Mouse (Mus musculus) T-helper 2 cell (primary cell): Measurements from ENCODE around the gene Mlf2.

Experiments used
- in situ Hi-C: fragments of 300-600 bp; cut with MboI, MseI; formaldehyde crosslinking; loops from one replicate; pipeline ENCODE4 v1.15.1; 2025; ENCODE audit warnings: high pct_unique_total_duplicates

Mlf2 gene

GRCm38 (mm10) chr6:124931525-124932313, 533 bp downstream of the Mlf2 start:
- in situ Hi-C loops, result loop anchor here (5.0 kb wide), 1 partner anchor 74 kb away; the partner anchor contains the start of gene P3h3

GRCm38 (mm10) chr6:124932314-124932695, 1.1 kb downstream of the Mlf2 start:
- in situ Hi-C loops, result loop anchor here (5.0 kb wide), 1 partner anchor 75 kb away; the partner anchor contains the start of gene P3h3

- in situ Hi-C loops, result loop anchor here (5.0 kb wide), 1 partner anchor 76 kb away; the partner anchor contains the start of gene P3h3
Measured at GRCm38 (mm10) chr6:124933127-124933526, 1.9 kb downstream of the Mlf2 start.

GRCm38 (mm10) chr6:124934670-124935069, 3.5 kb downstream of the Mlf2 start:
- in situ Hi-C loops, result loop anchor here (5.0 kb wide), 2 partner anchors 73 to 77 kb away; partner anchors contain the start of genes P3h3 and Zfp384

GRCm38 (mm10) chr6:124936681-124937080, 5.5 kb downstream of the Mlf2 start:
- in situ Hi-C loops, result loop anchor here (5.0 kb wide), 1 partner anchor 71 kb away; the partner anchor contains the start of gene Zfp384

GRCm38 (mm10) chr6:124937493-124937892, 6.3 kb downstream of the Mlf2 start:
- in situ Hi-C loops, result loop anchor here (5.0 kb wide), 1 partner anchor 70 kb away; the partner anchor contains the start of gene Zfp384

GRCm38 (mm10) chr6:124938554-124938953, 7.4 kb downstream of the Mlf2 start:
- in situ Hi-C loops, result loop anchor here (5.0 kb wide), 1 partner anchor 69 kb away; the partner anchor contains the start of gene Zfp384

GRCm38 (mm10) chr6:124941679-124942078, 10.5 kb downstream of the Mlf2 start:
- in situ Hi-C loops, result no loop called here

GRCm38 (mm10) chr6:124943526-124943925, 12.3 kb downstream of the Mlf2 start:
- in situ Hi-C loops, result no loop called here

- in situ Hi-C loops, result no loop called here
Measured at GRCm38 (mm10) chr6:124953991-124954715, 23.0 kb downstream of the Mlf2 start.

GRCm38 (mm10) chr6:124955212-124955611, 24.0 kb downstream of the Mlf2 start:
- in situ Hi-C loops, result no loop called here

- in situ Hi-C loops, result no loop called here
Measured at GRCm38 (mm10) chr6:124958127-124958526, 26.9 kb downstream of the Mlf2 start.

- in situ Hi-C loops, result no loop called here
Measured at GRCm38 (mm10) chr6:124959960-124960359, 28.8 kb downstream of the Mlf2 start.

- in situ Hi-C loops, result no loop called here
Measured at GRCm38 (mm10) chr6:124961021-124961420, 29.8 kb downstream of the Mlf2 start.

GRCm38 (mm10) chr6:124964638-124965037, 33.5 kb downstream of the Mlf2 start:
- in situ Hi-C loops, result no loop called here

GRCm38 (mm10) chr6:124965088-124965719, 34.0 kb downstream of the Mlf2 start, which contains the start of gene Cops7a:
TSS of gene Cops7a (minus strand) at chr6:124965538.
- in situ Hi-C loops, result no loop called here

- in situ Hi-C loops, result no loop called here
Measured at GRCm38 (mm10) chr6:124965747-124966146, 34.6 kb downstream of the Mlf2 start.

- in situ Hi-C loops, result no loop called here
Measured at GRCm38 (mm10) chr6:124966466-124967118, 35.4 kb downstream of the Mlf2 start.

- in situ Hi-C loops, result no loop called here
Measured at GRCm38 (mm10) chr6:124967766-124968165, 36.6 kb downstream of the Mlf2 start.
